Mouse (Mus musculus): ENCODE data around the gene Rhbdd3. TPM values are rescaled to one million over a fixed set of nuclear protein-coding genes. Genes with fewer than 3 reads are reported as not detected.
A peak's percentile ranks its signal among the peaks of the same experiment; 100 is the strongest.

The Rhbdd3 gene
- polyA plus RNA-seq, 1 experiment from 2014 or later: 30.4 TPM

DNA sequence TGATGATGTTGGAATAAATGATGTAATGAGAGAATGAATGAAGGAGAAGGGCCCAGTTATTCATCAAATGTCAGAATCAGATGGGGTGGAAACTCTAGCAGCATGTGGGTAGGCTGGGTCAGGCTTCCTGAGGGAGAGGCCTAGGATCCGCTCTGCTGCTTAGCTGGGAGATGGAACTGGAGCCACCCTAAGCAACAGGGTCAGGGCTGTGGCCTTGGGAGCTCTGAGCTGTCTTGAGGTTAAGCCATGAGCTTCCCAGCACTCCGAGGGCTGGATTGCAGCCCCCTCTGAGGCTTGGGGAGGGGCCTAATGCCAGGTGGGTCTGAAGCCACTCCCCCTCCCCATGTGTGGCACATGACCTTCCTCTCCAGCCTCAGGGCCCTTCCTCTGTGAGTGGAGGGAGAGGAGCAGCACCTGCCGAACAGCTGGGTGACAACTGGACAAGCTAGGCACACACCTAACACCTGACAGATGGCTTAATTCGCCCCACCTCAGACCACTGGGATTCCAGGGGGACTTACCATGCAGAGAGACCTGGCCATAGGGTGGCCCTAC lies 31.5 kb downstream of the Rhbdd3 start:
- DNase-seq (ENCODE audit: low spot score) (no peak), ATAC-seq (replicated peaks; ENCODE audit: low FRiP score, low TSS enrichment, low read depth) (no peak)
- no peak overlapping the region for H3K4me3 ChIP-seq (ENCODE audit: low read depth, low read length)
- no peak overlapping the region for H3K27ac ChIP-seq (ENCODE audit: low read depth)
- H3K27me3 ChIP-seq (replicated peaks; ENCODE audit: control insufficient read depth, insufficient read depth, low read length): no peaks in the 10 kb centered on the region
- H3K36me3 ChIP-seq (ENCODE audit: control insufficient read depth, insufficient read depth, low read length): peaks cover 13% of the 10 kb centered on the region; the same call in 1 of the 2 replicates
- 62% methylated on average over 4 of the region's 4 CpGs for WGBS
- H3K4me2 ChIP-seq (ENCODE audit: low read length): no peak overlapping the region
- H3K4me1 ChIP-seq (replicated peaks; ENCODE audit: control insufficient read depth, insufficient read depth, low read length): peaks cover 5% of the 10 kb centered on the region; the same call in 1 of the 2 replicates
- no peak overlapping the region for H3K9ac ChIP-seq (ENCODE audit: low read length)
- no peaks in the 10 kb centered on the region for H3K9me3 ChIP-seq (ENCODE audit: control insufficient read depth, low read length)

DNA sequence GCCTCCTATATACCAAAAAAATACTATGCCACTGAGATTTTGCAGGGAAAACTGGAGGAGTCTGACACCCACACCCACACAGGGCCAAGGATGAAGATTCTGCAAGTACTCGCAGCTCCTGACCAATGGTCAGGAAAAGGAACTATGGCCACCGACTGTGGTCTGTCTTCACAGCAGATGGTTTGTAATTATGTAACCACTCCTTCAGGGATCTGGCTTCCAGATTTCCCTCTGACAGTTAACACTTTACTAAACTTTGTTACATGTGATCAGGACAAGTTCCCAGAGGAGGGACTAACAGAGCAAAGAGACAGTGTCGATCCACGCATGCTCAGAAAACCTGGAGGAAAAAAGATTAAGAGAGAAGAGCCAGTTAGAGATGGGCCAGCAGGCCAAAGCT lies 34.0 kb downstream of the Rhbdd3 start:
- H3K4me1 ChIP-seq (replicated peaks; ENCODE audit: control insufficient read depth, insufficient read depth, low read length): peaks cover 5% of the 10 kb centered on the region; the same call in 1 of the 2 replicates
- 67% methylated on average over 4 of the region's 4 CpGs for WGBS
- no peak overlapping the region for H3K4me2 ChIP-seq (ENCODE audit: low read length)
- DNase-seq (ENCODE audit: low spot score) (no peak), ATAC-seq (replicated peaks; ENCODE audit: low FRiP score, low TSS enrichment, low read depth) (no peak)
- no peak overlapping the region for H3K27ac ChIP-seq (ENCODE audit: low read depth)
- no peak overlapping the region for H3K4me3 ChIP-seq (ENCODE audit: low read depth, low read length)
- peaks cover 13% of the 10 kb centered on the region; the same call in 1 of the 2 replicates for H3K36me3 ChIP-seq (ENCODE audit: control insufficient read depth, insufficient read depth, low read length)
- no peaks in the 10 kb centered on the region for H3K9me3 ChIP-seq (ENCODE audit: control insufficient read depth, low read length)
- no peaks in the 10 kb centered on the region for H3K27me3 ChIP-seq (replicated peaks; ENCODE audit: control insufficient read depth, insufficient read depth, low read length)
- H3K9ac ChIP-seq (ENCODE audit: low read length): no peak overlapping the region

DNA sequence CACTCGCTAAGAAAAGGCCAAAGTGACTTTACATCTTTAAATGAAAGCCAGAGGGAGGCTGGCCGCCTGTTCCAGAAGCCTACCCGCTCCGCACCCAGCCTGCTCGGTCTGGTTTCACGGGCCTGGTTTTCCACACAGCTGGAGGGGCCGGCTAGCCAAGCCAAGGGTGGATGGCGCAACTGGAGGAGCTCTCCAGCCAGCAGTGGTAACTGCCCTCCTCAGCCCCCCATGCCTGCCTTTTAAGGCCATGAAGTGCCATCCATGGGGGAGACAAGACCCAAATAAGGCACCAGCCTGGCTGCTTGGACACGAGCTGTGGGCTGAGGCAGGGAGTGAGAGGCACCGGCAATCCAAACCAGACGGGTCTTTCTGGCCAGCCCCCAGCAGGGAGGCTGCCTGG lies 37.2 kb downstream of the Rhbdd3 start:
- Histone ChIP-seq H3K27ac (ENCODE audit: low read depth) (peak overlapping the region; percentile 36; the same call in 1 of the 2 replicates), H3K27me3 (replicated peaks; ENCODE audit: control insufficient read depth, insufficient read depth, low read length) (no peaks in the 10 kb centered on the region), H3K36me3 (ENCODE audit: control insufficient read depth, insufficient read depth, low read length) (no peaks in the 10 kb centered on the region), H3K9ac (ENCODE audit: low read length) (no peak overlapping the region), H3K4me1 (replicated peaks; ENCODE audit: control insufficient read depth, insufficient read depth, low read length) (peaks cover 21% of the 10 kb centered on the region), H3K4me3 (ENCODE audit: low read depth, low read length) (no peak overlapping the region), H3K4me2 (ENCODE audit: low read length) (no peak overlapping the region), H3K9me3 (ENCODE audit: control insufficient read depth, low read length) (no peaks in the 10 kb centered on the region)
- WGBS: 72% methylated on average over 11 of the region's 11 CpGs
- DNase-seq (ENCODE audit: low spot score): no peak
- ATAC-seq (replicated peaks; ENCODE audit: low FRiP score, low TSS enrichment, low read depth): no peak

DNA sequence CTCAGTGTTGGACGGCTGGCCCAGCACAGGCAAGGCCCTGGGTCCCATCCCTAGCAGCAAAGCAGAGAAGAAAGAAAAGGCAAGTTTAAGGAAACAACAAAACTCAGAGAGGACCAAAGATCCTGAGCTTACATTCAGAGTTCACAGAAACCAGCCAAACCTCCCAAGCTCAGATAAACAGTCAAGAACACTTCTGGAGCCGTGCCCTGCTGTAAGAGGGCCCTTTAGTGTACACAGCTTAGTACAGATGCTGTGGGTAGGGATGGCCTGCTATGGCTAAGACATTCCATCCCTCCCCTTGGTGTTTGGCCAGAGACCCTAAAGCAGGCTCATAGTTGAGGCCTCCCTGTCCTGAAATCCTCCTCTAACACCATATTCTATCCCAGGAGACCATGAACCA lies 39.9 kb downstream of the Rhbdd3 start:
- 58% methylated on average over 2 of the region's 2 CpGs for WGBS
- H3K36me3 ChIP-seq (ENCODE audit: control insufficient read depth, insufficient read depth, low read length): no peaks in the 10 kb centered on the region
- no peak overlapping the region for H3K4me2 ChIP-seq (ENCODE audit: low read length)
- H3K9ac ChIP-seq (ENCODE audit: low read length): no peak overlapping the region
- H3K9me3 ChIP-seq (ENCODE audit: control insufficient read depth, low read length): no peaks in the 10 kb centered on the region
- no peaks in the 10 kb centered on the region for H3K27me3 ChIP-seq (replicated peaks; ENCODE audit: control insufficient read depth, insufficient read depth, low read length)
- no peak overlapping the region for H3K4me3 ChIP-seq (ENCODE audit: low read depth, low read length)
- H3K27ac ChIP-seq (ENCODE audit: low read depth): peak overlapping the region; percentile 27; the same call in 1 of the 2 replicates
- DNase-seq (ENCODE audit: low spot score) (no peak), ATAC-seq (replicated peaks; ENCODE audit: low FRiP score, low TSS enrichment, low read depth) (no peak)
- peaks cover 25% of the 10 kb centered on the region for H3K4me1 ChIP-seq (replicated peaks; ENCODE audit: control insufficient read depth, insufficient read depth, low read length)

DNA sequence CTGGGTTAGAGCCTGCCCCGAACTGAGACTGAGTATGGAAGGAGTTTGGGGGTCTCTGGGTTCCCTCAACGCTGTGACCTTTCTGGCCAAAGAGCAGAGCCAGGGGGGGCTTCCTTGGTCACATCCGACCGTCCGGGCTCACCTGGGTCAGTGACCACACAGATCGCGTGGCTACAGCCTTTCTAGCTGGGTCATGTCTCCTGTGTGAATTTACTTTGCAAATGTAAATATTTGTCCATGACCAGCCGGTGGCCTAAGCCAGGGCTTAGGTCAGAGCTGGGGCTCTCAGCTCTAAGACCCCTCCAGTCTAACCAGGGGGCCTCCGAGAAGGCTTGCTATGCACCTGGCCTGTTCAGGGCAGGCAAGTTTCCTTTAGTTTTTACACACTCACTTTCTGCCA lies 40.6 kb downstream of the Rhbdd3 start:
- DNase-seq (ENCODE audit: low spot score): no peak
- H3K9ac ChIP-seq (ENCODE audit: low read length): no peak overlapping the region
- no peak overlapping the region for H3K27ac ChIP-seq (ENCODE audit: low read depth)
- no peaks in the 10 kb centered on the region for H3K36me3 ChIP-seq (ENCODE audit: control insufficient read depth, insufficient read depth, low read length)
- H3K4me1 ChIP-seq (replicated peaks; ENCODE audit: control insufficient read depth, insufficient read depth, low read length): peaks cover 25% of the 10 kb centered on the region
- H3K27me3 ChIP-seq (replicated peaks; ENCODE audit: control insufficient read depth, insufficient read depth, low read length): no peaks in the 10 kb centered on the region
- H3K4me2 ChIP-seq (ENCODE audit: low read length): peak overlapping the region; percentile 3; the same call in 1 of the 2 replicates
- 35% methylated on average over 9 of the region's 9 CpGs for WGBS
- no peaks in the 10 kb centered on the region for H3K9me3 ChIP-seq (ENCODE audit: control insufficient read depth, low read length)
- no peak overlapping the region for H3K4me3 ChIP-seq (ENCODE audit: low read depth, low read length)
- no peak for ATAC-seq (replicated peaks; ENCODE audit: low FRiP score, low TSS enrichment, low read depth)

DNA sequence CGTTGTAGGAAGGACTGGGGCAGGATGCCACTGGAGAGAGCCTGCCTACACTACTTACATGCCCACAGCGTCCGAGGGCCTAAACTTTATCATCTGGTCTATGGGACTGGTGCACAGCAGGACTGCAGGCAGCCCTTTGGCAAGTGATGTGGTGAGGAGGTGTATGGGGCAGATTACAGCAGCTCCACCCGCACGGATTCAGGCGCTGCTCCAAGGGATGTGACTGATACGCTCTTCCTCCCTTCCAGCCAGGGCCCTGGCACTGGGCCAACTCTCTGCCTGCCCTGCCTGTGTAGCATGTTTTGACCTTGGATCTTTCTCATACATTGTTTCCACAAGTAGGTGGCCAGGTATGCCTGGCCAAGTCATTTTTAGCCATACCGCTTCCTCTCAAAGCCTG lies 41.9 kb downstream of the Rhbdd3 start:
- Histone ChIP-seq H3K27me3 (replicated peaks; ENCODE audit: control insufficient read depth, insufficient read depth, low read length) (no peaks in the 10 kb centered on the region), H3K9ac (ENCODE audit: low read length) (no peak overlapping the region), H3K9me3 (ENCODE audit: control insufficient read depth, low read length) (no peaks in the 10 kb centered on the region), H3K36me3 (ENCODE audit: control insufficient read depth, insufficient read depth, low read length) (no peaks in the 10 kb centered on the region), H3K4me1 (replicated peaks; ENCODE audit: control insufficient read depth, insufficient read depth, low read length) (peaks cover 25% of the 10 kb centered on the region), H3K4me2 (ENCODE audit: low read length) (no peak overlapping the region), H3K4me3 (ENCODE audit: low read depth, low read length) (no peak overlapping the region), H3K27ac (ENCODE audit: low read depth) (no peak overlapping the region)
- ATAC-seq (replicated peaks; ENCODE audit: low FRiP score, low TSS enrichment, low read depth): no peak; the same call in 1 of the 2 replicates
- 28% methylated on average over 8 of the region's 8 CpGs for WGBS
- peak; percentile 84 for DNase-seq (ENCODE audit: low spot score)

DNA sequence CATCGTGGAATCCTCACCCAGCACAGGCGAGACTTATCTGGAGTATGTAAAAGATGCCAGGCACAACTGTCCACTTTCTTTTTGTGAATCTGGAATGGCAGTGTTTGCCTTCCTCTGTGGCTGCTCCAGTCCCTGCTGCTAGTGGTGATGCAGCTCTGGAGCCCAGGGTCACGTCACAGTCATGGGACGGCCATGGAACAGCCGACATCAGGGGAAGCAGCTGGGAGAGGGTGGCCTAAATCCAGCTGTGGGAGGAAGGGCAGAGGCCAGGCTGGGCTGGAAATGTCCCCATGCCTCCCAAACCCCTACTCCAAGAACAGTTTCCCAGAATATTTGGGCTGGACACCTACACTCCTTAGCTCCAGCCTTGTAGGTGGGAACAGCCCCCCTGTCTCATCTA lies 42.5 kb downstream of the Rhbdd3 start:
- no peaks in the 10 kb centered on the region for H3K36me3 ChIP-seq (ENCODE audit: control insufficient read depth, insufficient read depth, low read length)
- DNase-seq (ENCODE audit: low spot score): no peak
- H3K27me3 ChIP-seq (replicated peaks; ENCODE audit: control insufficient read depth, insufficient read depth, low read length): no peaks in the 10 kb centered on the region
- H3K27ac ChIP-seq (ENCODE audit: low read depth): 0 out of 2 replicates have a peak overlapping the region, but pooled peaks have one; percentile 38
- H3K4me2 ChIP-seq (ENCODE audit: low read length): no peak overlapping the region
- no peaks in the 10 kb centered on the region for H3K9me3 ChIP-seq (ENCODE audit: control insufficient read depth, low read length)
- H3K9ac ChIP-seq (ENCODE audit: low read length): no peak overlapping the region
- peaks cover 25% of the 10 kb centered on the region for H3K4me1 ChIP-seq (replicated peaks; ENCODE audit: control insufficient read depth, insufficient read depth, low read length)
- ATAC-seq (replicated peaks; ENCODE audit: low FRiP score, low TSS enrichment, low read depth): no peak
- WGBS: 64% methylated on average over 5 of the region's 5 CpGs
- no peak overlapping the region for H3K4me3 ChIP-seq (ENCODE audit: low read depth, low read length)

DNA sequence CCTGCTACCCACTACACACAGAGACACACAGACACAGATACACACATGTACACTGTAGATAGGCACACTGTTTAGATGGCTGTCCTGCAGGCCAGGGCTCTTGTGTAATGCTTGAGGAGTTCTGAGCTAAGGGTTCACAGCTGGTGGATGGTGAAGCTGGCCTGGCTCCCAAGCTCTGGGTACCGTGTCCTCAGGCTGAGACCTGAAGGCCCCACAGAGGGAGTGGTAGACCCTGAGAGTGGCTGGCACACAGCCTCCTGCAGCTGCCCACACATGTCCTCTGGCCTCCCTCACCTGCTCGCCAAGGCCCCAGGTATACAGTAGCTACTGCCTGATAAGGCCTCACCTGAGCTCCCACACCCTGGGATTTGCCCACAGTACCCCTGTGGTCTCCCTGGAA lies 43.2 kb downstream of the Rhbdd3 start:
- H3K27ac ChIP-seq (ENCODE audit: low read depth): no peak overlapping the region
- H3K9me3 ChIP-seq (ENCODE audit: control insufficient read depth, low read length): no peaks in the 10 kb centered on the region
- H3K27me3 ChIP-seq (replicated peaks; ENCODE audit: control insufficient read depth, insufficient read depth, low read length): no peaks in the 10 kb centered on the region
- ATAC-seq (replicated peaks; ENCODE audit: low FRiP score, low TSS enrichment, low read depth): no peak
- WGBS: 75% methylated on average over 2 of the region's 2 CpGs
- no peak overlapping the region for H3K4me2 ChIP-seq (ENCODE audit: low read length)
- H3K4me3 ChIP-seq (ENCODE audit: low read depth, low read length): no peak overlapping the region
- DNase-seq (ENCODE audit: low spot score): no peak
- H3K4me1 ChIP-seq (replicated peaks; ENCODE audit: control insufficient read depth, insufficient read depth, low read length): peaks cover 25% of the 10 kb centered on the region
- no peak overlapping the region for H3K9ac ChIP-seq (ENCODE audit: low read length)
- no peaks in the 10 kb centered on the region for H3K36me3 ChIP-seq (ENCODE audit: control insufficient read depth, insufficient read depth, low read length)

DNA sequence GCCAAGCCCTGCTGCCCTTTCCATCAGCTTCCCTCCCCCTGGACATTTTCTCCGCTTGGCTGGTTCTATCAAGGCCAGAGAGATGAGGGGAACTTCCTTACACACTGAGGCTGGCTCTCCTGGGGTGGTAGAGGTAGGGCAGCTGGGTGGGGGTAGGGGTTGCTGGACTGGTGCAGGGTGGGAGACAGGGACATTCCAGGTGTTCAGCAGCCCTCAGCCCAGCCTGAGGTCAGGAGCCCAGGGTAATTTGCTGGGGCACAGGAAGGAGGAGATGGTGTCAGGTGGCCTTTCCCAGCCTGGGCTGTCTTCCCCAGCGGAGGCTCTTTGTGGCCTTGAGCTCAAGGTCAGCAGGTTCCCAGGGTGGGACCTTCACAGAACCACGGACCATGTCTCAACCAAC lies 46.9 kb downstream of the Rhbdd3 start:
- no peak for ATAC-seq (replicated peaks; ENCODE audit: low FRiP score, low TSS enrichment, low read depth)
- peaks cover 21% of the 10 kb centered on the region for H3K4me1 ChIP-seq (replicated peaks; ENCODE audit: control insufficient read depth, insufficient read depth, low read length)
- 75% methylated on average over 3 of the region's 3 CpGs for WGBS

More for the DNA sequence above, 46.9 kb downstream of the Rhbdd3 start:
- Histone ChIP-seq H3K9ac (ENCODE audit: low read length) (no peak overlapping the region), H3K27ac (ENCODE audit: low read depth) (no peak overlapping the region), H3K4me2 (ENCODE audit: low read length) (no peak overlapping the region), H3K4me3 (ENCODE audit: low read depth, low read length) (no peak overlapping the region), H3K9me3 (ENCODE audit: control insufficient read depth, low read length) (no peaks in the 10 kb centered on the region), H3K36me3 (ENCODE audit: control insufficient read depth, insufficient read depth, low read length) (no peaks in the 10 kb centered on the region), H3K27me3 (replicated peaks; ENCODE audit: control insufficient read depth, insufficient read depth, low read length) (no peaks in the 10 kb centered on the region)
- DNase-seq (ENCODE audit: low spot score): no peak
